Mouse (Mus musculus) gastrocnemius, adult 8-10 months (tissue): ENCODE data around the gene Wars2. TPM values are rescaled to one million over a fixed set of nuclear protein-coding genes. Genes with fewer than 3 reads are reported as not detected.

Experiments used
- DNase-seq, 2 experiments: peaks; one replicate each; pipeline ENCODE4 v3.0.0; 2022; ENCODE audit warnings: low spot score in 2 of 2
- total RNA-seq, 4 experiments: library from RNA; stranded (reverse); gene quantifications; 2 replicates each; pipeline ENCODE4 v1.2.4; 2022

The Wars2 gene
- total RNA-seq, 4 experiments from 2014 or later, result 3.3 to 5.3 (median 4.4) TPM

DNA sequence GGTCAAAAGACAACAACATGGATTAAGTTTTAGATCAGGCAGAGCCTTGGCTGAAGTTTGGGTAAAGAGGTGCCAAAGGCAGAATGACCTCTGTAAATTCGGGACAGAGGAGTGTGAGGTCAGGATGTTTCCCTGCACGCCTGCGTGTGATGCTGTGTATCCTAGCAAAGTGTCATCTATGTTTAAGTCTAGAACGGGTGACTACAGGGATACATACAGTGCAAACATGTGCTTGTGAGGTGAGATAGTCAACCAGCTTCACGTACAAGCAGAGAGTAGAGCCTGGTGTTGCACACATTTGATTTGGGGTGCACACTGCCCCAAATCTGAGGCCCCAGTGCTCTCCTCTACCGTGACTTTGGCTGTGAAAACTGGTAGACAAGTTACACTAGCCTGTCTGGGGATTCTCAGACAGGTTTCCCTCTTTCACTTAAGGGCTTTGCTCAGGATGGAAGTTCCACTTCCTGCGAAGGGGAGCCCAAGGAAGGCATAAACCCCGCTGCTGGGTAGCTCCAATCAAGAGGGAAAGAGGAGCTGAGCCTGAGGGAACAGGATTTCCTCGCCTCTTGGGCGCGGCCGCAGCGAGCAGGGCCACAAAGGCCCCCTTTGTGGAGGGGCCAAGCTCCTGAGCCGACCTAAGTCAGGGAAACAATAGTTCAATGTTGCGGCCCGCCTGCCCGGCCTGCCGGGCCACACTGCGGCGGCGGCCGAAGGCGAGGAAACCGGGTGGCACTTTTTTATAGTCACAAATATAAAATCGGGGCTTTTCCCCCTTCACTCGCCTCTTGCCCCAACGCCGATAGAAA lies 107.3 kb downstream of the Wars2 start:
- no peak for DNase-seq

DNA sequence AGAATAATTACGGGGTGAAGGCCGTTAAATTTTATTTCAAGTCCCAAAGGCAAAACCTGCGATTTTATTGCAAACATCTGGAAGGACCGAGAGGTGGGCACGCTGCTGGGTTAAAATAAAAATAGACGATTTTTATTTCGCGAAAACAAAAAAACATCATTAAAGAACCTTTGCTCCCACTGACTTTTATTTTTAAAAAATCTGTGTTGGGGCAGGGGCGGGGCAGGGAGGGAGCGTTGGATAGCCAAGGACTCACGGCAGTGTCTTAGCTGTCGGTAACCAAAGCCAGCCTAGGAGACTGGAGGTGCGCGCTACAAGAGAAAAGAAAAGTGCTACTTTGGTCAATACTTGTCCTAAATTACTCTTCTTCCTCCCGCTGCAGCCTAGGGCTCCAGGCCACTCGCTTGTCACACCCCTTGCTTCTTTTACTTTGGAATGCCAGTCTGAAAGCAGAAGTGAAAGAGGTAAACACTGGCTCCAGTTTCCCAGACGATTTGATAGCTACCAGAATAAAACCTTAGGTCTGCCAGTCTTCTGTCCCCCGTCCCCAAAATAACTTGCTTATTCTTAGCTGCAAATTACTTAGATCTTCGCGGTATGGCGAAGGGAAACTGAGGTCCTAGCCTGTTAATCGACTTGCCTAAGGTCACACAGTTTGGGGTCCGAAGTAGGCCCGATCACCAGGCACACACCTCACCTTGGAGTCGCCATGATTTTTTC lies 108.1 kb downstream of the Wars2 start:
- no peak for DNase-seq

DNA sequence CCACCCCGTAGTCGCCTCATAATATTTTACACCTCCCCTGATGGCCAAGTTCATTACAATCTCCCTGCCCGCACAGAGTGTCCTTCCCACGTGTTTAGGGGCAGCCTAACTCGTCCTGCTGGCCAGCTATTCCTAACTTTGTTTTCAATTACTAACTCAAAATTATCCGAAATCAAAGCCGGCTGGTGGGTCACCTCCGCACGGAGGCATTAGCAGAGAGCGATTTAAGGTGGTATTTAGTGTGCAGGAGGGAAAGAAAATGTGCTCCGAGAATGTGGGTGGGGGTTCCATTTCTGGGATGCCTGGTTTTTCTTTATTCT lies 108.6 kb downstream of the Wars2 start:
- DNase-seq, result no peak

DNA sequence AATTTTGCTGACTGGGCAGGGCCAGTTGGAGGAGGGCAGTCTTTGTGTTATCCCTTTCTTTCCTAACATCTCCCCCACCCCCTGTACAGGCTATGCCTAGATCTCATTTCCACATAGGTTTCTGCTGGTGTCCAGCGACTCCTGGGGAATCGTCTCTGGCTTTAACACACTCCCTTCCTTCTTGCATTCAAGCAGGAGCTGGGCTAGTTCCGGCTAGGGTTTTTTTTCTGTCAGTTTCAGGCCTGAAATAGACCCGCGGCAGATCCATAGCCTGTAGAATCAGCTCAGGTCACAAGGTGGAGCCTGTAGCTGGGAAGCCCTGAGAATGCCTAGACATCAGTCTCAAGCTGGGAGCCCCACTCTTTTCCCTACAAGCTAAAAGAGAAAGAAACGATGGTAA lies 109.0 kb downstream of the Wars2 start:
- DNase-seq, result no peak

DNA sequence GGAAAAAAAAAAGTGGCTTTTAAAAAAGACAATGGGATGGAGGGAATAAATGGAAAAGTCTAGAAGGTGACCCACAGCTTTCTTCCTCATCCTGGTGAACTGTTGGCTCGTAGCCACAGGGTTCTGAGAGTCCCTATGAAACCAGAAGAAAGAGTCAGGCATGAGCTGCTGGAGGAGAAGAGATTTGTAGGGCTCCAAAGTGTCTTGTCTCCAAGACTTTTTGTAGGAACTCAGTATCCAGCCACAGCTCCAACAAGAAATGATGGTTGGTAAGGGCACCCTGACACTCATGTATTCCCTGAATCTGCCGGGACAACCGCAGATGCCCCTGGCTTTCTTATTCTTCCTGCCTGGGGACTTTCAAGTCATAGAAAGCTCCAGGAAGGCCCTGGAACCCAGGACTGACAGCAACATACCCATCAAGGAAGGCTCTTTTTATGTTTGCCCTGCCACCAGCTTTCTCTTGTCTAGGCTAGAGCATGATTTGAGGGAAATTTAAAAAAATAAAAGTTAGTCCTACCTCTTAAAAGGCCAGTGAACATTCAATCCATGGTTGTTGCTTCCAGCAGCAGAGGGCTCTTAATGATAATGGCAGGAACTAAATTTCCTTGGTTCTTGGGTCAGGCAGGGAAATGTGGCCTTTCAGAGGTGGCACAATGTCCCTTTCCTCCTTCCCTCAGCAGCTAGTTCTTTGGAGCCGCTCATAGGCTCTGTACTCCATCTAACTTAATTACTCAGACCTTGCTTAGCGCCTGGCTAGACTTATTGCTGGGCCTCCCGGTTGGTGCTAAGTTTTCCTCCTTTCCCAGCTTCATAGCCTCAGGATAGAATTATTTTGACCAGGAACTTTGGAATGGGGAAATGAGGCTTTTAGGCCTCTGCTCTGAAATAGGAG lies 110.7 kb downstream of the Wars2 start:
- no peak for DNase-seq

DNA sequence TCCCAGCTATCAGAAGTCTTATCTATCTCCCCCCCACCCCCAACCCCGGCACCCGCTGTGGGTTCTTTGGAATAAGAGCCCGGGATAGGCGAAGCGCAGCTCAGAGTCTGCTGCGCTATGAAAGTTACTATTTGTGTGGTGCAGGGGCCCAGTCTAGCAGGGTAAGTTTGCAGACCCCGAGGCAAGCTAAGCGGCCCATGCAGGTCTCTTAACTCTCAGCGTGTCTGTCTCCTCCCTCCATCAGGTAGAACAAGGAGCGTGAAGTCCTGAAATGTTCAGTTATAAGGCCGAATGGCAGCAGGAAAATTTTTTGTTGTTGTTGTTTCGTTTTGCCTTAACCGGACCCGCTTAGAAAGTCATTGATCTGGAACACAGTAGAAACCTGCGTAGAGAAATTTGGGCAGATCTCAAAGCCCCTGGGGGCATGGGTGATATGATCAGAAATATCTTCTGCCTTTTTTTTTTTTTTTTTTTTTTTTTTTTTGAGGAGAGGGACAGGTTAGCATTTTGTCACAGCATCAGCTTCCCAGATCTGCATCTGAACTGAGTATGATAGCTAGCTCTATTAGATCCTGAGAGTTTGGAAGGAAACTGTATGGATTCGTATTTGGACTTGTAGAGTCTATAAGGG lies 111.7 kb downstream of the Wars2 start:
- no peak for DNase-seq

DNA sequence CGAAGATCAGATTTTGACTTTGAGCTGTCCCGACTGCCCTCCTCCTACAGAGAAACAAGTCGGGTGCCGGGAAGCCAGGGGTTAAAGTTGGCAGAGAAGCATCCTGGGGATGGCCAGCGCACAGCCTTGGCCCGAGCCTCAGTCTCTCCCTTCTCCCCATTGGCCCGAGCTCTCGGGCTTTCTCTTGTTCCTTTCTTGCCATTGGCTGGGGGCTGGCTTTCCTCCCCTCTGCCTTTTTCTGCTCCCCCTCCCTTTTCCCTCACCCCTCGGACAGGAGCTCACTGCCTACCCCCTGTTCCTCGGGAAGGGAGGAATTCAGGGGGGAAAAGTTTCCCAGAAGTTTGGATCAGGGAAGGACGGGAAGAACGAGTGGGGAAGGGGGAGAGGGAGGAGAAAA lies 112.2 kb downstream of the Wars2 start:
- peak; percentile 72 to 78 for DNase-seq

DNA sequence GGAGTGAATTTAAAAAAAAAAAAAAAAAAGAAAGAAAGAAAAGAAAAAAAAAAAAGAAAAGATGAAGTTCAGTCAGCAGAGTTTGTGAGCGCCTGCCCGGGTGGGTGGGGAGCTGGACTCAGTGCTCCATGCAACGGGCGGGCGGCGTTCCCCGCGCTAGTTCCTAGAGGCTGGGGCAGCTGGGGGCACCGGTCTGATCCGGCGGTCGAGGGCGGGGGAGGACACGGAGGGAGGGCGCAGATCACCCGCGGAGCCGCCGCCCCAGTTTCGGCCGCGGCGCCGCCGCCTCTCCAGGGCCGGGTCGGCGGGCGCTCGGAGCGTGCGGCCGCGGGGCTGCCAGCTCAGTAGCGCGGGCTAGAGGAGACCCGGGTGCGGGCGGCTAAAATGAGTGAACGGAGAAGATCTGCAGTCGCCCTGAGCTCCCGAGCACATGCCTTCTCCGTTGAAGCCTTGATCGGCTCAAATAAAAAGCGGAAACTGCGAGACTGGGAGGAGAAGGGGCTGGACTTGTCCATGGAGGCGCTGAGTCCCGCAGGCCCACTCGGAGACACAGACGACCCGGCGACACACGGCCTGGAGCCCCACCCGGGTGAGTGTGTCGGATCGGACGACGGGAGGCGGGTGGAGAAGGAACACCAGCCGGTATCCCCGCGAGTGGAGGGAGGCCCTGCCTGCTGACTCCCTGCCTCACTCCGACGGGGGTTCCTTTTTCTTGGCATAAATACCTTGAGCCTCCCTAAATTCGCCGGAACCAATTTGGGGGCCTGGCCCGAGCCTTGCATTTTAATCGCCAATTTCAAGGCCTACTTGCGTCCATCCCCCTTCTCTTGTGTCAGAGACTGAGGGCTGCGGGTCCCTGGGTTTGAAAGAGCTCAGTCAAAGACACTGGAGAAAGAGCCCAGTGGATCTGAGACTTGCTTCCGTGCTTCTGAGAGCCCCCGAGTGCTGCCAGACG lies 112.9 kb downstream of the Wars2 start:
- peak; percentile 64 to 80 for DNase-seq

DNA sequence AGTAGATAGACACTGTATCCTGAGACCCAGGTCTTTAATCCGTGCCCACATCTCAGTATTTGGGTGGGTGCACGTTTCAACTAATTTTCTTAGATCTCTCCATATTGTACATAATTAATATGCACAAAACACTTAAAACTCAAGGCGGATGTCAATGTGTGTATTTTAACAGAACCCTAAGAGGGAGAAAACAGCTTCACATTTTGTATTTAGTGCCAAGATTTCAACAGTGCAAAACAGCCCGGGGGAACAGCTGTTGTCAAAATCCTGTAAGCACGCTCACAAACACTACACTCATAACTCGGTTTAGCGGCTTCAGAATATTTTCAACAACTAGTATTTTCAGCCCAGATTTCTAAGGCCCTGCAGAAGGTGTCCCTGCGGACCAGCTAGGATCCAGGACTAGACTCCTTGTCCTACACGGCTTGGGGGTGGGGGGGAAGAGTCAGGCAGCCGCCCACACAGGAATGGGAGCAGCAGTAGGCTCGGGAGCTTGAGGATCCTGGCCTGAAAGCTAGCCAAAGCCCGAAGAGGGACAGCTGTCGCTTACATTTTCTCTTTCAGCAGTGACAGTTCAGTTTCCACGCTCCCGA lies 113.8 kb downstream of the Wars2 start:
- peak; percentile 46 to 64 for DNase-seq

DNA sequence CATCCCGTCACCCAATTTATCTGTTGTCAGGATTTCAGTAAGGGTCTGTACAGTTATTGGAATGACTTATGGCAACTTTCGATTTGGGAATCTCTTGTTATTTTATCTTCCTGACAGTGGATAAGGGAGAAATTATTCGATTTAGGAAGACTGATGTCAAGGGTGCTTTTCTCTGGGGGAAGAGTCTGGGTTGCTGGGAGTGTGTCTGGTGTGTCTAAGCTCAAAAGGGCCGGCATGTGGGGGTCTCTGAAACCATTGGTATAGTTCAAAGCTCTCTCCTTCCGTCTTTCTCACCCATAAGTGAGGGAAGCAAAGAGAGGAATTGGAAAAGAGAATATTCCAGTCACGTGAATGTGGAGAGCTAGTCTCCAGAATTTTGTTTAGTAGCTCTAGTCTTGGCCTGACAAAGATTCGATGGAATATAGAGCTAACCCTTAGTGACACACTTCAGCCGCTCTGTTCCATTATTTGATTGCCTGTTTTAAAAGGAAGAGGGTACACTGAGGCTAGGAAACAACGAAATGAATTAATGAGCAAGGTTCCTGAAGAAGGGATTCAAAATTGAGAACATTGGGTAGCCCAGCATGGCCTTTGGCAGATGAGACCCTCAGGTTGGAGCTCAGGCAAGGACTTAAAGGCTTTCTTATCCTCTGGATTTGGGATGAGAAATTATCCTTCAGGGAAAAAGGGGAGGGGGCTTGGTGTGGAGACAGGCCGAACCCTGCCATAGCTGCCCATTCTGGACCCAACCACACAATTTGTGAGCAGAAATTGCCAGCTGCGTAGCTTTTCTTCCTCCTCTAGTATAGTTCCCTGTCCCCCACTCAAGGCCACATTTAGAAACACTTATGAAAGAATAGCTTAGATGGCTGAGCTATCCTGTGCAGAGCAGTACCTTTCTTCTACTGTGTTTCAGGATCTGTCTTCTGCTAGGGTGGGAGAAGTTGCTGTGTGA lies 114.8 kb downstream of the Wars2 start:
- no peak for DNase-seq

DNA sequence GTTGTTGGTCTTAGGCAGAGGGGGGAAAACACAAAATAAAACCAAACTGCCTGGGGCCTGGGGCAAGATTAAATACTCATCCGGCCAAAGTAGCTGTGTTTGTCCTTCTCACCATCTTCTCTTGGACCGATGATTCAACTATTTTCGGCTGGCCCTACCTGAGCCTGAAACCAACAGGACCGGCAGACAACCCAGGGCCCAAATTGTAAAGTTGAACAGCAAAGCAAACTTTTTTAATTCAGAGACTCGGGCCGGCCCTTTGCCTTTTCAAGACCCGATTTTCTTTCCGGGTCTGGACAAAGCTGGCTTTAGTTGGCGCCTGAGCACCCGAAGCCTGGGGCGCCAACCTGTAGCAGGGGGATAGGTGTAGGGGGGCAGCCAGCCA lies 115.5 kb downstream of the Wars2 start:
- no peak for DNase-seq

DNA sequence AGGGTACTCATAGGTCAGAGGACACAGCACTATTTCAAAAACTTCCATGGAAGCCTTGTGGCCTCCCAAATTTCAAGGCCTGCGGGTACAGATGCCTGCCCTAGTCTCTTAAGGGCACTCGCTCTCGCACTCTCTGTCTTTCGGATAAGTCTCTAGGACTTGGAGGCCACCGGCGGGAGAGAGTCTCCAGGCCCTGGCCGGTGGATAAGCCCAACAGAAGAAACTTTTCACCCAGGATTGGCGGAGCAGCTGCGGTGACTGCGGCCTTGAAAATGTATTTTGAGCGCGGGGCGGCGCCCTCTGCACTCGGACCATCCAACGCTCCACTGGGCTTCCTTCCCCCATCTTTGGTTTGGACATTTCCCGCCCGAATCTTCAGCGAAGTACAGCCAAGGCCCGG lies 115.9 kb downstream of the Wars2 start:
- DNase-seq, result no peak

DNA sequence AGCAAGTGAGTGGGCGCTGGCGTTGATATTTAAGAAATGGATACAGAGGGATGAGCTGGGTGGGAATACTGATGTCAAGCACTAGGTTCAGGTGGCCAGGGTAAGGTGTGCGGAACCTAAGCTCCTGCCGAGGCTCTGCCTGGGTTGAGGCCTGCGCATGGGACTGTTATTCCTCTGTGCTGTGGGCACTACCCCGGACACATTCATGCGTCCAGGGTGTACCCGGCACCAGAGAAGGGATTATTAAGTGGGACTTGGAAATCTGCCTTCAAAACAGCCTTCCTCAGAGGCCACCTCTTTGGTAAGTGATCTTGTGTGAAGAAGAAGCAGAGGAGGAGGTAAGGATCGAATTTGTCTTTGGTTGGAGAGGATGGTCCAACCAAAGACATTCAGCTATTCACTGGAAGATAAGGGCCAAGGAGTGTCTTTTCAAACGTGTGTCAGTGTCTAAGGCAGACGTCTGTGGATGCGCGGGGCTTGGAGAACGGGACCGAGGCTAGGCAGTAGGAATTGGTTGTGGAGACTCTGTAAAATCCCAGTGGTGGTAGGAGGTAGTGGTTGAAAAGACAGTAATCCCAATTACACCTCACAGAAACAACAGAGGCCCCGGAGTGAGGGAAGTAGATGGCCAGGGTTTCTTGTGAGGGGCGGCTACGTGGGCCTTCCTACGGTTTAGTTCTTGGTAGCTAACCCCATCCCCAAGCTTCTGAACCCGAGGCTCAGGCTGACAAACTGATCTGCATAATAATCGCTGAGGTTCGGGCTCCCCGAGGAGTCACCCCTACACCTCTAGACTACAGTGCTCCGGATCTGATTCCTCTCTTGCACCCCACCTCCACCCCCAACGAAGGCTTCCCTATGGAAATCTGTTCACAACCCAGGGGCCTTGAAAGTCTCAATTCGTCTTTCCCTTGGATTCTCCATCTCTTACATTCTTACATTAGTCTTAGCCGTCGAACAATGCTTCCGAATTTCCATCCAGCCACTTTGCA lies 117.0 kb downstream of the Wars2 start:
- no peak for DNase-seq

DNA sequence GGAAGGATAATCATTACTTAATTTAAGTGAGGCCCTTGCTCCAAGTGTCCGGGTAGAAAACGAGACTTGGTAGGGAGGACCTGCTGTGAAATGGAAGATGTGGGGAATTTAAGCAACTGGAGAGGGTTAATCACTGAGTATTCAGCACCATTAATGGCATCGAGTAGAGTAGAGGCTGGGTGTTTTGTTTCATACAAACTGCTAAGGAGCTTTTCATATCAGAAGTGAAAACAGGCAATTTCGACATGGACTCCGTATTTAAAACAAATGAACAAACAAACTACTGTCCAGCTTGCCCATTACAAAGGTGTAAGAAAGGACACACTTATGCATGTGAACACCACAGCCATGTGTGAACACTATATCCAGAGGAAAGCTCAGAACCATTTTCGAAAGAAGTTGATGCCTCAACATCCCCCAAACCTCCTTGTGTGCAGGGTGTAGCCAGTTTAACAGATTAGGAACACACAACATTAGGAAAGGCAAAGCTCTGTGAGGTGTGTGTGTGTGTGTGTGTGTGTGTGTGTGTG lies 118.9 kb downstream of the Wars2 start:
- no peak for DNase-seq

DNA sequence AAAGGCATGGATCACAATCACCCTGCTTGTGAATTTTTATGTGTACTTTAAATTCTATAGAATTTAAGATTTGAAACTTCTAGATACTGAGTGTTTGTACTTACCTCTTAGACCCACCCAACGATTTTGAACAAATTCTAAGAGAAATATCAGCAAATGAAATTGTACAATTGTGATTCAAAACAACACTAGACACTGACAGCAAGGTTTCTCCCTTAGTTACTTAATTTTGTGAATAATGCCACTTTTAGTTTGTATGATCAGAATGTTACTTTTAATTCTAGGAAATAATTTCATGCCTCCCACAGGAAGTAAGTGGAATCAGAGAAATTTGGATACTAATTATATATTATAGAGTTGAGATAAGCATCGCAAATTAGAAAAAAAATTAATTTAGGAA lies 119.5 kb downstream of the Wars2 start:
- DNase-seq, result no peak

DNA sequence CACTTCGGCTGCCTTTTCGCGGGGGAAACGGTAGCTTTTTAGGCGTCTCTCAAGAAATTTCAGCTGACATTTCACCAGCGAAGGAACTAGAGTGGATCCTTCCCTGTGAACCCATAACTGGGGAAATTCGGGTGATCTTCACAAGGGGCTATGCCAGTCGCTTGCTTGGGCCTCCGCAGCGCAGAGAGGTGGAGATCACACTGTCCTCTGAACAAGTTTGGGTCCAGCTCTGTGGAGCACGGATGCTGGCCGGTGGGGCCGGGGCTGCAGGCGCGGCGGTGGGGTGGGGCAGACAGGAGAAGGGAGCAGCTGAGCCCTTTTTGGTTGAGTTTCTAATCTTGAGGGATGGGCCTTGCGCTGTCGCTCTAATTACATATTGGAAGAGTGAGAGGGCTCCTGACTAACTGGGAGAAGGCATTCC lies 120.5 kb downstream of the Wars2 start:
- no peak for DNase-seq

DNA sequence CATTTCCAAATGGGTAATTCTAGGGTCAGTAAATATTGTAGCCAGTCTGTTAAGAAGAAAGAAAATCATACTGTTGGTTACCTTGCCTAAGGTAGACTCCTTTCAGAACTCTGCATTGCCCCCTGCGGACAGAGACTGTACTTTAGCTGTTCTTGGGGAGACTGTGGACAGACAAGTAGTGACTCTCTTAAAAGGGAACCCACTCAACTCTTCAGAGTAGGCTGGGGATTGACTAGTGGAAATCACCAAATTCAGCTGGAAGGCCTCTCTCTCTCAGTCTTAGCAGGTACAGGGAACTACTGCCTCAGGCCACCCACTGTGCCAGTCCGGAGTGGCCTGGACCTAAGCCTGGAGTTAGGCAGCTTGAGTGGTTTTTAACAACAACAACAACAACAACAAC lies 121.1 kb downstream of the Wars2 start:
- no peak for DNase-seq
